Mouse (Mus musculus) megakaryocyte, adult 5-6 weeks (primary cell): ENCODE measurements around the gene Rap1a. TPM values are rescaled to one million over a fixed set of nuclear protein-coding genes. Genes with fewer than 3 reads are reported as not detected.
"Not testable (repeated sequence)": the region's sequence is repeated elsewhere in the genome, so short reads cannot be mapped to it uniquely, and the experiment has no call there.

Source experiments
- ATAC-seq: 2 replicates; pipeline ENCODE4 v1.8.0; 2016; ENCODE audit warnings: mild to moderate bottlenecking, inconsistent platforms; ENCODE audit not compliant: poor library complexity, severe bottlenecking
- total RNA-seq, 2 experiments: library from RNA; stranded (forward) in 1 of 2; stranded (reverse) in 1 of 2; fragments of 153-499, 151-499 nt in 1 of 2; fragments of 221-1000, 200-1000 nt in 1 of 2; gene quantifications; 2 replicates each; pipeline versions ENCODE4 v1.2.3 to v1.2.4; 2015 to 2017

Gene Rap1a
- total RNA-seq, 2 experiments from 2014 or later: 210 to 301 TPM

GRCm38 (mm10) chr3:105717856-105718555, 83.1 kb downstream of the Rap1a start:
- ATAC-seq: no peak

- peak; percentile 39; the same call in 1 of the 2 replicates for ATAC-seq
Observed at GRCm38 (mm10) chr3:105716353-105717000, 84.7 kb downstream of the Rap1a start.

- no peak for ATAC-seq
Observed at GRCm38 (mm10) chr3:105714820-105715167, 86.3 kb downstream of the Rap1a start.

GRCm38 (mm10) chr3:105714091-105714819, 86.9 kb downstream of the Rap1a start:
- no peak for ATAC-seq

- ATAC-seq: no peak
Observed at GRCm38 (mm10) chr3:105712827-105713226, 88.3 kb downstream of the Rap1a start.

- no peak for ATAC-seq
Observed at GRCm38 (mm10) chr3:105711741-105712140, 89.4 kb downstream of the Rap1a start.

GRCm38 (mm10) chr3:105710246-105710645, 90.9 kb downstream of the Rap1a start:
- no peak for ATAC-seq

GRCm38 (mm10) chr3:105707590-105707989, 93.5 kb downstream of the Rap1a start:
- ATAC-seq: no peak

GRCm38 (mm10) chr3:105706366-105707020, 94.6 kb downstream of the Rap1a start:
- no peak for ATAC-seq

GRCm38 (mm10) chr3:105705561-105705960, 95.6 kb downstream of the Rap1a start:
- ATAC-seq: no peak

GRCm38 (mm10) chr3:105705061-105705549, 96.0 kb downstream of the Rap1a start:
- peak; percentile 31 for ATAC-seq

- ATAC-seq: peak; percentile 85
Observed at GRCm38 (mm10) chr3:105704031-105705008, 96.8 kb downstream of the Rap1a start, which contains the start of gene Inka2. Gene Inka2, plus strand, starts transcription at chr3:105704599.

GRCm38 (mm10) chr3:105703571-105703970, 97.6 kb downstream of the Rap1a start:
- ATAC-seq: no peak

GRCm38 (mm10) chr3:105701399-105701798, 99.7 kb downstream of the Rap1a start:
- ATAC-seq: no peak

- not testable (repeated sequence) for ATAC-seq
Observed at GRCm38 (mm10) chr3:105700786-105701185, 100.3 kb downstream of the Rap1a start.

- peak; percentile 45 for ATAC-seq
Observed at GRCm38 (mm10) chr3:105699241-105699933, 101.7 kb downstream of the Rap1a start.

GRCm38 (mm10) chr3:105698311-105698710, 102.8 kb downstream of the Rap1a start:
- no peak for ATAC-seq

- ATAC-seq: no peak
Observed at GRCm38 (mm10) chr3:105697148-105697441, 104.0 kb downstream of the Rap1a start.

GRCm38 (mm10) chr3:105696387-105697147, 104.6 kb downstream of the Rap1a start:
- ATAC-seq: no peak
